Mouse (Mus musculus): ENCODE results near the gene Me3. TPM values are rescaled to one million over a fixed set of nuclear protein-coding genes. Genes with fewer than 3 reads are reported as not detected.

The Me3 gene
- total and polyA plus RNA-seq, 2 experiments from 2014 or later = 15.5 to 23.5 TPM

- DNase-seq (ENCODE audit: low spot score) (no peak), ATAC-seq (ENCODE audit: insufficient read depth, low read depth) (no peak)
- WGBS = 50% methylated on average over 1 of the region's 1 CpGs
- TF ChIP-seq CTCF (IDR thresholded peaks at IDR 0.05; ENCODE audit: low read depth) = no peak
- TF ChIP-seq EP300 (IDR thresholded peaks at IDR 0.05; ENCODE audit: low read depth) = no peak
- H3K9ac ChIP-seq (replicated peaks; ENCODE audit: low read depth, low read length) = no peak overlapping the region
- H3K4me1 ChIP-seq (ENCODE audit: control insufficient read depth, insufficient read depth) = no peaks in the 10 kb centered on the region
- H3K36me3 ChIP-seq (replicated peaks; ENCODE audit: control insufficient read depth, insufficient read depth, low read length) = no peaks in the 10 kb centered on the region
- H3K27ac ChIP-seq (ENCODE audit: low read depth) = no peak overlapping the region
- H3K4me2 ChIP-seq (ENCODE audit: low read depth, low read length) = no peak overlapping the region
- no peaks in the 10 kb centered on the region for H3K27me3 ChIP-seq (ENCODE audit: control insufficient read depth, insufficient read depth, low read length)
- H3K9me3 ChIP-seq (replicated peaks; ENCODE audit: control insufficient read depth, low read length) = no peaks in the 10 kb centered on the region
- H3K4me3 ChIP-seq (ENCODE audit: low read depth, low read length) = no peak overlapping the region
Observed at GRCm38 (mm10) chr7:89855196-89855595, 223.0 kb downstream of the Me3 start.

GRCm38 (mm10) chr7:89856440-89857217 is 224.4 kb downstream of the Me3 start:
- H3K9ac ChIP-seq (replicated peaks; ENCODE audit: low read depth, low read length) = no peak overlapping the region
- DNase-seq (ENCODE audit: low spot score) (no peak), ATAC-seq (ENCODE audit: insufficient read depth, low read depth) (no peak)
- H3K27ac ChIP-seq (ENCODE audit: low read depth) = no peak overlapping the region
- no peaks in the 10 kb centered on the region for H3K27me3 ChIP-seq (ENCODE audit: control insufficient read depth, insufficient read depth, low read length)
- H3K9me3 ChIP-seq (replicated peaks; ENCODE audit: control insufficient read depth, low read length) = no peaks in the 10 kb centered on the region
- H3K36me3 ChIP-seq (replicated peaks; ENCODE audit: control insufficient read depth, insufficient read depth, low read length) = no peaks in the 10 kb centered on the region
- H3K4me1 ChIP-seq (ENCODE audit: control insufficient read depth, insufficient read depth) = no peaks in the 10 kb centered on the region
- no peak overlapping the region for H3K4me3 ChIP-seq (ENCODE audit: low read depth, low read length)
- no peak for TF ChIP-seq EP300 (IDR thresholded peaks at IDR 0.05; ENCODE audit: low read depth)
- no peak for TF ChIP-seq CTCF (IDR thresholded peaks at IDR 0.05; ENCODE audit: low read depth)
- H3K4me2 ChIP-seq (ENCODE audit: low read depth, low read length) = no peak overlapping the region
- WGBS = 58% methylated on average over 17 of the region's 17 CpGs

GRCm38 (mm10) chr7:89864769-89865168 is 232.6 kb downstream of the Me3 start:
- DNase-seq (ENCODE audit: low spot score) = no peak
- no peak for ATAC-seq (ENCODE audit: insufficient read depth, low read depth)
- Histone ChIP-seq H3K9me3 (replicated peaks; ENCODE audit: control insufficient read depth, low read length) (no peaks in the 10 kb centered on the region), H3K9ac (replicated peaks; ENCODE audit: low read depth, low read length) (no peak overlapping the region), H3K36me3 (replicated peaks; ENCODE audit: control insufficient read depth, insufficient read depth, low read length) (no peaks in the 10 kb centered on the region), H3K4me2 (ENCODE audit: low read depth, low read length) (no peak overlapping the region), H3K27me3 (ENCODE audit: control insufficient read depth, insufficient read depth, low read length) (no peaks in the 10 kb centered on the region), H3K4me3 (ENCODE audit: low read depth, low read length) (no peak overlapping the region), H3K27ac (ENCODE audit: low read depth) (no peak overlapping the region), H3K4me1 (ENCODE audit: control insufficient read depth, insufficient read depth) (no peaks in the 10 kb centered on the region)
- WGBS = 91% methylated on average over 1 of the region's 1 CpGs
- TF ChIP-seq CTCF (IDR thresholded peaks at IDR 0.05; ENCODE audit: low read depth) (0 out of 2 replicates have a peak, but pooled peaks have one; percentile 11), EP300 (IDR thresholded peaks at IDR 0.05; ENCODE audit: low read depth) (no peak)

- H3K4me1 ChIP-seq (ENCODE audit: control insufficient read depth, insufficient read depth) = no peaks in the 10 kb centered on the region
- H3K4me2 ChIP-seq (ENCODE audit: low read depth, low read length) = no peak overlapping the region
- no peak for TF ChIP-seq CTCF (IDR thresholded peaks at IDR 0.05; ENCODE audit: low read depth)
- no peak for TF ChIP-seq EP300 (IDR thresholded peaks at IDR 0.05; ENCODE audit: low read depth)
- 56% methylated on average over 5 of the region's 5 CpGs for WGBS
- H3K27me3 ChIP-seq (ENCODE audit: control insufficient read depth, insufficient read depth, low read length) = no peaks in the 10 kb centered on the region
- H3K36me3 ChIP-seq (replicated peaks; ENCODE audit: control insufficient read depth, insufficient read depth, low read length) = no peaks in the 10 kb centered on the region
- ATAC-seq (ENCODE audit: insufficient read depth, low read depth) (no peak), DNase-seq (ENCODE audit: low spot score) (no peak)
- no peaks in the 10 kb centered on the region for H3K9me3 ChIP-seq (replicated peaks; ENCODE audit: control insufficient read depth, low read length)
- no peak overlapping the region for H3K4me3 ChIP-seq (ENCODE audit: low read depth, low read length)
- no peak overlapping the region for H3K27ac ChIP-seq (ENCODE audit: low read depth)
- H3K9ac ChIP-seq (replicated peaks; ENCODE audit: low read depth, low read length) = no peak overlapping the region
Observed at GRCm38 (mm10) chr7:89867221-89867620, 235.0 kb downstream of the Me3 start.

- TF ChIP-seq CTCF (IDR thresholded peaks at IDR 0.05; ENCODE audit: low read depth) (no peak), EP300 (IDR thresholded peaks at IDR 0.05; ENCODE audit: low read depth) (no peak)
- Histone ChIP-seq H3K4me1 (ENCODE audit: control insufficient read depth, insufficient read depth) (no peaks in the 10 kb centered on the region), H3K36me3 (replicated peaks; ENCODE audit: control insufficient read depth, insufficient read depth, low read length) (no peaks in the 10 kb centered on the region), H3K9me3 (replicated peaks; ENCODE audit: control insufficient read depth, low read length) (no peaks in the 10 kb centered on the region), H3K4me2 (ENCODE audit: low read depth, low read length) (no peak overlapping the region), H3K27me3 (ENCODE audit: control insufficient read depth, insufficient read depth, low read length) (no peaks in the 10 kb centered on the region), H3K27ac (ENCODE audit: low read depth) (no peak overlapping the region), H3K9ac (replicated peaks; ENCODE audit: low read depth, low read length) (no peak overlapping the region), H3K4me3 (ENCODE audit: low read depth, low read length) (no peak overlapping the region)
- WGBS = 32% methylated on average over 1 of the region's 1 CpGs
- ATAC-seq (ENCODE audit: insufficient read depth, low read depth) = no peak
- no peak for DNase-seq (ENCODE audit: low spot score)
Observed at GRCm38 (mm10) chr7:89879686-89880085, 247.5 kb downstream of the Me3 start.

GRCm38 (mm10) chr7:89884551-89884950 is 252.4 kb downstream of the Me3 start:
- DNase-seq (ENCODE audit: low spot score) = no peak
- no peaks in the 10 kb centered on the region for H3K27me3 ChIP-seq (ENCODE audit: control insufficient read depth, insufficient read depth, low read length)
- no peaks in the 10 kb centered on the region for H3K36me3 ChIP-seq (replicated peaks; ENCODE audit: control insufficient read depth, insufficient read depth, low read length)
- no peaks in the 10 kb centered on the region for H3K4me1 ChIP-seq (ENCODE audit: control insufficient read depth, insufficient read depth)
- no peak overlapping the region for H3K4me3 ChIP-seq (ENCODE audit: low read depth, low read length)
- no peak overlapping the region for H3K27ac ChIP-seq (ENCODE audit: low read depth)
- H3K4me2 ChIP-seq (ENCODE audit: low read depth, low read length) = no peak overlapping the region
- peak; percentile 44; the same call in 1 of the 2 replicates for ATAC-seq (ENCODE audit: insufficient read depth, low read depth)
- H3K9ac ChIP-seq (replicated peaks; ENCODE audit: low read depth, low read length) = no peak overlapping the region
- TF ChIP-seq EP300 (IDR thresholded peaks at IDR 0.05; ENCODE audit: low read depth) (no peak), CTCF (IDR thresholded peaks at IDR 0.05; ENCODE audit: low read depth) (no peak)
- no peaks in the 10 kb centered on the region for H3K9me3 ChIP-seq (replicated peaks; ENCODE audit: control insufficient read depth, low read length)
- WGBS = 26% methylated on average over 3 of the region's 3 CpGs

All from heart, postnatal 0 days (tissue).